Mouse (Mus musculus) granulocyte monocyte progenitor cell, adult 5-6 weeks (primary cell): Measurements from ENCODE around the gene Zfp318. TPM values are rescaled to one million over a fixed set of nuclear protein-coding genes. Genes with fewer than 3 reads are reported as not detected.

Experiments used
- ATAC-seq: replicated peaks from 2 replicates; pipeline ENCODE4 v1.8.0; 2016; ENCODE audit warnings: mild to moderate bottlenecking, moderate TSS enrichment, inconsistent platforms; ENCODE audit not compliant: poor library complexity, severe bottlenecking
- total RNA-seq, 2 experiments: library from RNA; stranded (forward) in 1 of 2; stranded (reverse) in 1 of 2; fragments of 200-712, 200-1000 nt in 1 of 2; fragments of >200 nt in 1 of 2; fragmentation: Nextera tagmentation in 1 of 2; gene quantifications; 2 replicates each; pipeline ENCODE4 v1.2.3; 2014 to 2017

The Zfp318 gene
- total RNA-seq, 2 experiments from 2014 or later = 5.6 to 9.8 TPM

GRCm38 (mm10) chr17:46444839-46445579 is 61.5 kb downstream of the Zfp318 start:
- ATAC-seq = no peak

DNA sequence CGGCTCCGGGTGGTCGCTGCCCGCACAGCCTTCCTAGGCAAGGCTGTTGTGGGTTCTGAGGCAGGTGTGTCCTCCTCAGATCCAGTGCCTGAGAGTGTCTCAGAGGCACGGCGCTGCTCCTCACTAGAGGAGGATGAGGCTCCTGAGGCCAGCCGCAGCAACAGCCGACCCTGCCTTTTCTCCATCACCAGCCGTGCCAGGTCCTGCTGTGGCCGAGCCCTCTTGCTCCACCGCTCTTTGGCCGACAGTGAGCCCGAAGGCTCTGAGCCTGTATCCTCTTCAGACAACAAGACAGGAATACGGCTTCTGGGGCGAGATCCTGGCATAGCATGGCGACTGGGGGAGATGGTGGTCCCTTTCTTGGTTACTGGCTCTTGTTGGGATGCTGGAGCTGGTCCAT is 62.7 kb downstream of the Zfp318 start:
- no peak for ATAC-seq

DNA sequence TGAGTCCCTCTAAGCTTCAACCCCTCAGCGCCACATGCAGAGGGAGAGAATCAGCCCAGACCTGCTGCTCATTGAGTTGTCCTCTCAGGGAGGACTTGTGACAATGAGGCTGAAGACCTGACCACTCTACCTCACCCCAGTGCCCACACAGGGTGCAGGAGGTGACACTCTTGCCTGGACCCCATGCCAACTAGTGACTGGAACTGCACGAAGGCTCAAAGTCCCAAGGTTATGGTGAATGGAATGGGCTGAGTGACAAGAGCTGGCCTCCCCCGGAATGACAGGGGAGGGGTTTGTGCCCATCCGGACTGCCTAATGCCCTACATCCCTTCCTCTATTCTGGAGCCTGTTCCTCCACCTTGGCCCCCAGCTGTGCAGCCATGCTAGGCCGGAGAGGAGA is 69.2 kb downstream of the Zfp318 start:
- ATAC-seq = no peak

GRCm38 (mm10) chr17:46453302-46453948 is 69.9 kb downstream of the Zfp318 start:
- peak; percentile 8; the same call in 1 of the 2 replicates for ATAC-seq

DNA sequence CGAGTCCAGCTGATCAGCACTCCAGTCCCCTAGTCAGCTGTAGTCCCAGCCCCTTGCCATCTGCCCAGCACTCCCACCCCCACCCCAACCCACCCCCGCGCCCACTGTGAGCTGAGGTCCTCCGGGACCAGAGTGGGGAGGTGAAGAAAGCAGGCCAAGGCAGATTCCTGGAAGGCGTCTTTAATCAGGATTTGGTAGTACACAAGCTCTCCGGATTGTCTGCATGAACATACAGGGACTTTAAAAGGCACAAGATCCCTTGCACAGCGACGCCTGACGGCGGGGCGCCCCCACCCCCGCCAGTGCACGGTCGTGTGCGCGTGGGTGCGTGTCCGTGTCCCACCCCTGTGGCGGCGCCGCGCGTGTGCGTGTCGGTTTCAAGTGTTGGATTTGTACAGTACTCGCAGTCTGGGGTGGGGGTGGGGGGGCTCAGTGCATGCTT is 70.5 kb downstream of the Zfp318 start:
- no peak for ATAC-seq

DNA sequence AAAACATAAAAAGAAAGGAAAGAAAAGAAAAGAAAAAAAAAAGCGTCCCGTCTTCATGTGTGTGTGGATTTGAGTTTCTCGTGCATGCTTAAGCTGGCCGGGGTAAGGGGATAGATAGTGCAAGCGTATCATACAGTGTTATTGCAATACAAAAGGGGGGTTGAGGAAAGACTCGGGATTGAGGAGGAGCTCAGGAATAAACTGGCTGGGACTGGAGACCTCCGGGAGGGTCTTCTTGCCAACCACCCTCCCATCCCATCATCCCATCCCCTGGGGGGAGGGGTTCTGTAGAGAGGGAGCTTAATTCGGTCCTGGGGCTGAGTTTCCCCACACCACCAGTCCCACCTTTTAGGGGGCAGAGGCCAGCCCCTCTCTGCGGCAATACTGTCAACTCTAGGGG is 71.0 kb downstream of the Zfp318 start:
- no peak for ATAC-seq

DNA sequence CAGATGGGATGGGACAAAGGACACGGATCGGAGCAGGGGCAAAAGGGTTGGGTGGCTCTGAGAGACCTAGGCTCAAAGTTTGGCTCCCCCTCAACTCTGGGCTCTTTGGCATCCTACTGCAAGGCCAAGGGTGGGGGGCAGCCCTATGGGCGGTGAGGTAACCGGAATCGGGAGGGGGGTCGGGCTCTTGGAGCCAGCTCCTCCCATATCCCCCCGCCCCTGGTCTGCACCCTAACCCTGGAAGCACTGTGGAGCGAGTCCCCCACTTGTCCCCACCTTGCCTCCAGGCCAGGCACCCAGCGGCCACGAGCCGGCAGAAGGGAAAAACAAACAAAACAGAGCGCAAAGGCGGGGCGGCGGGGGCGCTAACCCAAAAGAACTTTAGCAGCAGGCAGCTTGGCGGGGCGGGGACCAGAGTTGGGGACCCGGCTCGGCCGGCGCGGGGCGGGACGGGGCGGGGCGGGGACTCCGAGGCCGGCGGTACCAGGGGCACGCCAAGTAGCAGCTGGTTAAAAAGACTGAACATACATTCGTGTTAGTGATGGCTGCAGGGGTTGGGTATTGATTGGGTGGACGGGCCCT is 71.7 kb downstream of the Zfp318 start:
- peak; percentile 20; the same call in 1 of the 2 replicates for ATAC-seq

DNA sequence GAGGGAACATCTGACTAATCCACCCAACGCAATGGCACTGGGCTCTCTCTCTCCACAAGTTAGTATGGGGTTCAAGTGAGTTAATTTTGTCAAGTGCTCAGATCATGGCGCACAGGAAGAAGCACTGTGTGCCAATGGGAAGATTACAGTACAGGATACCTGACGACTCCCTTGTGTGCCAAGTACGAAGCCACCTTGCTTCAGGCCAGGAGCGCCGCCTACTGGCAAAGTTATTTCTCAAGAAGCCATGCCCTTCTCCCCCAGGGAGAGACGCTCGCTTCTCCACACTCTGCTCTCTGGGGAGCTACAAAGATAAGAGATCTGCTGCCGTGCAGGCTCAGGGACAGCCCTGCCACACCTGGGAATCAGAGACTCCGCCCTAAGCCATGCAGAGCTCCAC is 74.3 kb downstream of the Zfp318 start:
- ATAC-seq = peak; percentile 42; the same call in 1 of the 2 replicates

GRCm38 (mm10) chr17:46458439-46458838 is 74.9 kb downstream of the Zfp318 start:
- no peak for ATAC-seq

DNA sequence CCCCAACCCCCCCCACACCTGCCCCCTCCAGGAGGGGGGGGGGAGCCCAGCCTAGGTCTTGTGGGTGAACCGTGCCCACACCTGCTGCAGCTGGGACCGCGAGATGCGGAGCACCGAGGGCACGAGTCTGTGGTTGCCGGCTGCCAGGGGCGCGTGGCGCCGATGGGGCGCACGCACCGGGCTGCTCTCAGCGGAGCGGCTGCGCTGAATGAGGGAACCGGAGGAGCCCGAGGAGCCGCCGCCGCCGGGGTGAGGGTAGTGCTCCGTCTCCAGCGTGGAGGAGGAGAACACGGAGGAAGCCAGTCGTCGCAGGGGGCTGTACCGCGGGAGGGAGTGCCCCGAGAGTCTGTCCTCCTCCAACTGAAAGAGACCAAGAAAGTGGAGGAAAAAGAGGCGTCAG is 77.1 kb downstream of the Zfp318 start:
- peak; percentile 18; the same call in 1 of the 2 replicates for ATAC-seq

- no peak for ATAC-seq
Measured at GRCm38 (mm10) chr17:46461347-46461746, 77.8 kb downstream of the Zfp318 start.

DNA sequence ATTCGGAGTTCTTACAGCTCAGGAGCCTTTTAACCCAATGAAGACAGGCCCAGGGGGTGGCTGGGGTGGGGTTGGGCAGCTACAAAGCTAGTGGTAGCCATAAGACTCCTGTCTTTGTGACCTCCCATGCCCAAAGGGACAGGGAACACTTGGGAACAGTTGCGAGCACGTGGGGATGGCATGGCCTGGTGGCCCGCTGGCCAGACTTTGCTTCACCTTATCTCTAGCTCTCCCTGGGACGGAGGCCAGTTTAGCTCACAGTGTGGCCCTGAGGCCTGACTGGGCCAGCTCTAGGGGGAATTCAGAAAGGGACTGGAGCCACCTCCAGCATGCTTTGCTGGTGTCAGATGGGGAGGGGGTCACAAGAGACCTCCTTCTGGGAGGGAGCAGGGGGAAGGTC is 78.7 kb downstream of the Zfp318 start:
- no peak for ATAC-seq

- no peak for ATAC-seq
Measured at GRCm38 (mm10) chr17:46467830-46468229, 84.3 kb downstream of the Zfp318 start.

Other genes with a start within 250 kb of the Zfp318 start
- not detected in 2 replicates for gene Rsph9, start 239.5 kb upstream of the Zfp318 start, total RNA-seq (2014; fragmentation: Nextera tagmentation)
- gene Rsph9, start 239.5 kb upstream of the Zfp318 start, total RNA-seq (2017) = not detected in 2 replicates
- gene Mad2l1bp, start 230.2 kb upstream of the Zfp318 start, total RNA-seq (2014; fragmentation: Nextera tagmentation) = 14.8 and 18.6 TPM in 2 replicates
- 2.9 and 8.1 TPM in 2 replicates for gene Mad2l1bp, start 230.2 kb upstream of the Zfp318 start, total RNA-seq (2017)
- gene Gtpbp2, start 222.7 kb upstream of the Zfp318 start, total RNA-seq (2014; fragmentation: Nextera tagmentation) = 46.6 and 49.2 TPM in 2 replicates
- gene Gtpbp2, start 222.7 kb upstream of the Zfp318 start, total RNA-seq (2017) = 28.7 and 58.6 TPM in 2 replicates
- 15.3 and 18.2 TPM in 2 replicates for gene Polh, start 181.1 kb upstream of the Zfp318 start, total RNA-seq (2014; fragmentation: Nextera tagmentation)
- gene Polh, start 181.1 kb upstream of the Zfp318 start, total RNA-seq (2017) = 26.0 and 26.7 TPM in 2 replicates
- gene Xpo5, start 180.9 kb upstream of the Zfp318 start, total RNA-seq (2014; fragmentation: Nextera tagmentation) = 64.5 and 70.0 TPM in 2 replicates
- gene Xpo5, start 180.9 kb upstream of the Zfp318 start, total RNA-seq (2017) = 58.1 and 67.1 TPM in 2 replicates
- gene Polr1c, start 135.7 kb upstream of the Zfp318 start, total RNA-seq (2014; fragmentation: Nextera tagmentation) = 86.8 and 97.0 TPM in 2 replicates
- gene Polr1c, start 135.7 kb upstream of the Zfp318 start, total RNA-seq (2017) = 40.4 and 65.2 TPM in 2 replicates
- gene Yipf3, start 135.7 kb upstream of the Zfp318 start, total RNA-seq (2014; fragmentation: Nextera tagmentation) = 62.8 and 72.2 TPM in 2 replicates
- gene Yipf3, start 135.7 kb upstream of the Zfp318 start, total RNA-seq (2017) = 40.9 and 60.4 TPM in 2 replicates
- gene Lrrc73, start 130.2 kb upstream of the Zfp318 start, total RNA-seq (2014; fragmentation: Nextera tagmentation) = 1.8 and 3.5 TPM in 2 replicates
- gene Lrrc73, start 130.2 kb upstream of the Zfp318 start, total RNA-seq (2017) = not detected in 2 replicates
- gene Tjap1, start 100.7 kb upstream of the Zfp318 start, total RNA-seq (2014; fragmentation: Nextera tagmentation) = 19.4 and 37.8 TPM in 2 replicates
- gene Tjap1, start 100.7 kb upstream of the Zfp318 start, total RNA-seq (2017) = 3.5 and 15.6 TPM in 2 replicates
- 1.3 TPM in 1 of 2 replicates, not detected in the other for gene Dlk2, start 86.3 kb upstream of the Zfp318 start, total RNA-seq (2014; fragmentation: Nextera tagmentation)
- not detected in 2 replicates for gene Dlk2, start 86.3 kb upstream of the Zfp318 start, total RNA-seq (2017)
- 2.1 and 4.1 TPM in 2 replicates for gene Abcc10, start 55.4 kb upstream of the Zfp318 start, total RNA-seq (2014; fragmentation: Nextera tagmentation)
- 0.95 and 1.0 TPM in 2 replicates for gene Abcc10, start 55.4 kb upstream of the Zfp318 start, total RNA-seq (2017)
- not detected in 2 replicates for gene Crip3, start 45.2 kb downstream of the Zfp318 start, total RNA-seq (2014; fragmentation: Nextera tagmentation)
- gene Crip3, start 45.2 kb downstream of the Zfp318 start, total RNA-seq (2017) = not detected in 2 replicates
- not detected in 2 replicates for gene Slc22a7, start 54.7 kb downstream of the Zfp318 start, total RNA-seq (2014; fragmentation: Nextera tagmentation)
- not detected in 2 replicates for gene Slc22a7, start 54.7 kb downstream of the Zfp318 start, total RNA-seq (2017)
- gene Ttbk1, start 103.9 kb downstream of the Zfp318 start, total RNA-seq (2014; fragmentation: Nextera tagmentation) = 0.09 TPM in 1 of 2 replicates, not detected in the other
- gene Ttbk1, start 103.9 kb downstream of the Zfp318 start, total RNA-seq (2017) = not detected in 2 replicates
- 33.1 and 50.1 TPM in 2 replicates for gene Dnph1, start 113.0 kb downstream of the Zfp318 start, total RNA-seq (2014; fragmentation: Nextera tagmentation)
- 18.8 and 25.8 TPM in 2 replicates for gene Dnph1, start 113.0 kb downstream of the Zfp318 start, total RNA-seq (2017)
- gene Cul9, start 162.7 kb downstream of the Zfp318 start, total RNA-seq (2014; fragmentation: Nextera tagmentation) = 14.2 and 34.8 TPM in 2 replicates
- 7.5 and 8.9 TPM in 2 replicates for gene Cul9, start 162.7 kb downstream of the Zfp318 start, total RNA-seq (2017)
- 27.4 and 42.7 TPM in 2 replicates for gene Srf, start 172.4 kb downstream of the Zfp318 start, total RNA-seq (2014; fragmentation: Nextera tagmentation)
- gene Srf, start 172.4 kb downstream of the Zfp318 start, total RNA-seq (2017) = 29.6 and 47.7 TPM in 2 replicates
- gene Ptk7, start 245.8 kb downstream of the Zfp318 start, total RNA-seq (2014; fragmentation: Nextera tagmentation) = 3.6 and 4.3 TPM in 2 replicates
- 3.7 and 3.8 TPM in 2 replicates for gene Ptk7, start 245.8 kb downstream of the Zfp318 start, total RNA-seq (2017)